Mouse (Mus musculus) limb, embryonic 11.5 days (tissue): ENCODE data around the gene Ptms. TPM values are rescaled to one million over a fixed set of nuclear protein-coding genes. Genes with fewer than 3 reads are reported as not detected.
"Not testable (repeated sequence)": the region's sequence is repeated elsewhere in the genome, so short reads cannot be mapped to it uniquely, and the experiment has no call there.

Experiments used
- ATAC-seq: fragments of 200-750 bp; cut with Nextera tagmentation; 2 replicates; pipeline ENCODE4 v1.8.0; 2017; ENCODE audit warnings: low read depth; ENCODE audit not compliant: insufficient number of reproducible peaks, low FRiP score, low TSS enrichment
- DNase-seq: peaks from one replicate; pipeline ENCODE4 v3.0.0-alpha.2; 2015; ENCODE audit warnings: low spot score
- H3K27ac ChIP-seq: fragments of 300-500 bp; sonication (generic); replicated peaks from 2 replicates; pipeline ENCODE4 v1.5.1; 2014; ENCODE audit warnings: low read depth, mild to moderate bottlenecking, low read length
- H3K27me3 ChIP-seq: fragments of 300-500 bp; sonication (generic); 2 replicates; pipeline ENCODE4 v1.6.1; 2014; ENCODE audit warnings: mild to moderate bottlenecking, low read length, mixed read lengths; ENCODE audit not compliant: control insufficient read depth, insufficient read depth
- H3K36me3 ChIP-seq: fragments of 300-500 bp; sonication (generic); 2 replicates; pipeline ENCODE4 v1.6.1; 2014; ENCODE audit warnings: mild to moderate bottlenecking, low read length, moderate library complexity, mixed read lengths; ENCODE audit not compliant: control insufficient read depth, insufficient read depth
- H3K4me1 ChIP-seq: fragments of 300-500 bp; sonication (generic); 2 replicates; pipeline ENCODE4 v1.6.1; 2014; ENCODE audit warnings: low read length, mixed read lengths; ENCODE audit not compliant: control insufficient read depth, insufficient read depth
- H3K4me2 ChIP-seq: fragments of 300-500 bp; sonication (generic); 2 replicates; pipeline ENCODE4 v1.6.1; 2014; ENCODE audit warnings: low read depth, mild to moderate bottlenecking, moderate library complexity; ENCODE audit not compliant: severe bottlenecking
- H3K4me3 ChIP-seq: fragments of 300-500 bp; sonication (generic); 2 replicates; pipeline ENCODE4 v1.5.1; 2014; ENCODE audit warnings: low read depth, low read length
- H3K9ac ChIP-seq: fragments of 300-500 bp; sonication (generic); 2 replicates; pipeline ENCODE4 v1.6.1; 2014; ENCODE audit warnings: mild to moderate bottlenecking, low read length
- H3K9me3 ChIP-seq: fragments of 300-500 bp; sonication (generic); 2 replicates; pipeline ENCODE4 v1.6.1; 2016; ENCODE audit warnings: low read length; ENCODE audit not compliant: control insufficient read depth
- WGBS: fragments of 180-500 bp; shearing (Covaris S2); extraction: QIAGEN DNeasy Blood & Tissue Kit; methylation state at CpG from one replicate; pipeline ENCODE4 v1.1.7; 2014; 5-methylcytosine and 5-hydroxymethylcytosine counted together
- polyA plus RNA-seq: library from polyadenylated mRNA; unstranded; fragments of >200 nt; fragmentation: Nextera tagmentation; extraction: Ambion mirVana; gene quantifications from 2 replicates; pipeline ENCODE4 v1.2.1, GENCODE M21; 2014

The Ptms gene
- polyA plus RNA-seq, 1 experiment from 2014 or later = 223 TPM

DNA sequence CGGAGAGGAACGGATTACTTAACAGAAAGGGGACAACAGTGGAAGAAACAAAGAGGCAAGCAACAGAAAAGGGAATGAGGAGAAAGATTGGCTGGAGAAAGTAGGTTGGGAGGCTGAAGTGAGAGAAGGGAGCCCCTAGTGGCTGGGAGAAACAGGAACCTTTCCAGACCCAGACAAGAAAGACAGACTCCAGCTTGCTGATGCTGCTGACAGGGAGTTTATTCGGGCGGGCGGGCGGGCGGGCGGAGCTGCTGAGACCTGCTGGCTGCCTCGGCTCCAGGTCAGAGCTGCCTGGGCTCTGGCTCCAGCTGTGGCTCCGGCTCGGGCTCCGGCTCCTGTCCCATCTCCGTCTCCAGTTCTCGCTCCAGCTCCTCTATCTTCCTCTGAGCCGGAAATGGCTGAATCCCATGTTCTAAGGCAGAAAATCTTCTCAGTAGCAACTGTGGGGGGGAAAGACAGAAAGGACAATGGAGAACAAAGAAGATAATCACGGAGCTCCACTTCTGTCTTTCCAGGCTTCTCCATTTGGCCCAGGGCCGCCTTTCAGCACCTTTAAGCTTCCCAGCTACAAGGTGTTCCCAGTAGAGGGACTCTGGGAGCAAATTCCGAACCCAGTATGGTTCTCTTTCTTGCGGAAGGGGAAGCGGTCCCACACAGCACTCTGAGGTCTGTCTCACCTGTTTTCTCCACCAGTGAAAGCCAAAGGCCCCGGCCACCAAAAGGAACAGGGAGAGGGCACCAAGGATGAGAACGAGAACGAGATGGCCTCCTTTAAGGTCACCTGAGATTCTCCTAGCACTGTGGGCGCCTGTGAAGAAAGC lies 15.5 kb downstream of the Ptms start:
- Histone ChIP-seq H3K36me3 (no peaks in the 10 kb centered on the region), H3K4me1 (peaks cover 8% of the 10 kb centered on the region), H3K4me3 (peak overlapping the region; percentile 42), H3K27me3 (peaks cover 4% of the 10 kb centered on the region; the same call in 1 of the 2 replicates), H3K27ac (peak overlapping the region; percentile 93), H3K9me3 (no peaks in the 10 kb centered on the region), H3K4me2 (peak overlapping the region; percentile 78), H3K9ac (peak overlapping the region; percentile 88)
- DNase-seq = peak; percentile 78
- ATAC-seq = peak; percentile 70
- WGBS = 11% methylated on average over 21 of the region's 24 CpGs

- ATAC-seq = peak; percentile 76
- Histone ChIP-seq H3K4me1 (peaks cover 8% of the 10 kb centered on the region; the same call in 1 of the 2 replicates), H3K27ac (peak overlapping the region; percentile 93), H3K9me3 (no peaks in the 10 kb centered on the region), H3K9ac (peak overlapping the region; percentile 88), H3K27me3 (peaks cover 2% of the 10 kb centered on the region; the same call in 1 of the 2 replicates), H3K36me3 (no peaks in the 10 kb centered on the region), H3K4me3 (peak overlapping the region; percentile 42), H3K4me2 (peak overlapping the region; percentile 78)
- WGBS = under 1% methylated on average over 23 of the region's 23 CpGs
- DNase-seq = peak; percentile 99
These were observed 16.2 kb downstream of the Ptms start for GRCm38 (mm10) chr6:124903580-124904151.

DNA sequence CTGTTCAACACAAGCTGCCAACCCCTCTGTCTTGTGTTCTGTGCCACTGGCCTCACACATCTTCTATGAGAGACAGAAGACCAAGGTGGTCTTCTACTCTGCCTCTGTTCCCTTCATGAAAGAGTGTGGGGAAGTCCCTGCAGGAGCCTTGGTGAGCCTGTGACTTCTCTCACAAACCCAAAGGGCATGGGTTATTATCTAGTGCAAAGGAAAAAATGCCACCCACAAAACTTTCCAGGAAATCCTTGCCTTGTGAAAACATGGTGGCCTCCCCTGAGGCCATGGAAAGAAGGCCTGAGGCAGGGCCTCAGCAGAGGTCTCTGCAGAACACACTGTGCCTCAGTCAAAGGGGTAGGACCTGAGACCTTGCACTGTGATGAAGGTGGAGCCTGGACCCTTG lies 18.1 kb downstream of the Ptms start:
- DNase-seq (no peak), ATAC-seq (no peak)
- Histone ChIP-seq H3K27me3 (no peaks in the 10 kb centered on the region), H3K4me3 (no peak overlapping the region), H3K9ac (no peak overlapping the region), H3K27ac (no peak overlapping the region), H3K4me2 (no peak overlapping the region), H3K4me1 (peaks cover 8% of the 10 kb centered on the region; the same call in 1 of the 2 replicates), H3K9me3 (no peaks in the 10 kb centered on the region), H3K36me3 (no peaks in the 10 kb centered on the region)

- WGBS = 72% methylated on average over 10 of the region's 10 CpGs
- ATAC-seq = no peak
- H3K4me2 ChIP-seq = no peak overlapping the region
These were observed 19.0 kb downstream of the Ptms start for GRCm38 (mm10) chr6:124900801-124901480.

GRCm38 (mm10) chr6:124900056-124900800 lies 19.7 kb downstream of the Ptms start:
- H3K27ac ChIP-seq = no peak overlapping the region
- 51% methylated on average over 8 of the region's 8 CpGs for WGBS
- ATAC-seq (no peak), DNase-seq (no peak)
- no peaks in the 10 kb centered on the region for H3K9me3 ChIP-seq
- peaks cover 6% of the 10 kb centered on the region; the same call in 1 of the 2 replicates for H3K4me1 ChIP-seq
- H3K4me3 ChIP-seq = no peak overlapping the region
- H3K27me3 ChIP-seq = no peaks in the 10 kb centered on the region
- no peak overlapping the region; the same call in 1 of the 2 replicates for H3K4me2 ChIP-seq
- no peak overlapping the region for H3K9ac ChIP-seq
- H3K36me3 ChIP-seq = no peaks in the 10 kb centered on the region

More at GRCm38 (mm10) chr6:124900801-124901480, 19.0 kb downstream of the Ptms start:
- Histone ChIP-seq H3K9me3 (no peaks in the 10 kb centered on the region), H3K27me3 (no peaks in the 10 kb centered on the region), H3K4me3 (no peak overlapping the region), H3K27ac (no peak overlapping the region), H3K4me1 (peaks cover 8% of the 10 kb centered on the region; the same call in 1 of the 2 replicates), H3K9ac (no peak overlapping the region), H3K36me3 (no peaks in the 10 kb centered on the region)
- no peak for DNase-seq

DNA sequence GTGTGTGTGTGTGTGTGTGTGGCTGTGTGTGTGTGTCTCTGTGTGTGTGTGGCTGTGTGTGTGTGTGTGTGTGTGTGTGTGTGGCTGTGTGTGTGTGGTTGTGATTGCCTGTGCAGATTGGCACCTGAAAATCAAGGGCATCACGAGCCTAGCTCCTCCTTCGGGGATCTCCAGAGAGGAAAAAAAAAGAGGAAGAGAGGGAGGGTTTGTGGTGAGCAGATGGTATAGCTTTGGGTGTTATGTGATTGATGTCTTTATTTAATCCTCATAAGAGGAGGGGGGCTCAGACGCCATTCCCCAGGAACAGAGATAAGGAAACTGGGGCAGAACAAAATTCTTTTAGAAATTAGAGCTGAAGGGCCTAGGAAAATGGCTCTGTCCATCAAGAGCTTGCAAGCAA lies 21.5 kb downstream of the Ptms start:
- H3K4me2 ChIP-seq = no peak overlapping the region
- H3K27ac ChIP-seq = no peak overlapping the region
- 60% methylated on average over 3 of the region's 3 CpGs for WGBS
- no peaks in the 10 kb centered on the region for H3K4me1 ChIP-seq
- H3K27me3 ChIP-seq = no peaks in the 10 kb centered on the region
- H3K4me3 ChIP-seq = no peak overlapping the region
- no peak for ATAC-seq
- DNase-seq = no peak
- H3K9ac ChIP-seq = no peak overlapping the region
- H3K9me3 ChIP-seq = no peaks in the 10 kb centered on the region
- no peaks in the 10 kb centered on the region for H3K36me3 ChIP-seq

- H3K4me1 ChIP-seq, H3K4me2 ChIP-seq, H3K27me3 ChIP-seq, DNase-seq, H3K27ac ChIP-seq, ATAC-seq, H3K36me3 ChIP-seq, H3K4me3 ChIP-seq, H3K9me3 ChIP-seq, H3K9ac ChIP-seq: not testable (repeated sequence)
- WGBS = 74% methylated on average over 2 of the region's 2 CpGs
These were observed 25.8 kb downstream of the Ptms start for GRCm38 (mm10) chr6:124894113-124894512.

DNA sequence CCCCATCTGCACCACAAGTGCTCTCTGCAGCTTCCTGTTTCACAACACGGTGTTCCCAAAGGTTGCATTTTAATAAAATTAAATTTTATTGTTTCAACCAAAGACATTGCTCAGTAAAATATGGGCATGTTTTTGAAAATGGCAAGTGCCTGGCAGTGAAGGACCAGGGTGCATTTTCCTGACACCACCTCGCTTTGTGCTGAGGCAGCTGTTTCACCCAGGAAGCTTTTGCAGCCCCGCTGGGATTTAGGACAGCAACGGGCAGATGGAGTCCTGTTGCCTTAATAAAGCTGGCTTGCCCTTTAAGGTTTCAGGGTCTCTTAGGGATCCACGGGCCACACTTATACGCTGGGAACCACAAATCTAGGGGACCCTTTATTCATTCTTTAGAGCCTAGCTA lies 28.9 kb downstream of the Ptms start:
- H3K4me1 ChIP-seq = no peaks in the 10 kb centered on the region
- DNase-seq (no peak), ATAC-seq (no peak)
- H3K36me3 ChIP-seq = no peaks in the 10 kb centered on the region
- no peak overlapping the region for H3K9ac ChIP-seq
- no peak overlapping the region for H3K27ac ChIP-seq
- no peaks in the 10 kb centered on the region for H3K27me3 ChIP-seq
- no peak overlapping the region for H3K4me3 ChIP-seq
- no peaks in the 10 kb centered on the region for H3K9me3 ChIP-seq
- WGBS = 60% methylated on average over 6 of the region's 6 CpGs
- H3K4me2 ChIP-seq = no peak overlapping the region
